Mouse (Mus musculus): ENCODE measurements around the gene Cog7. TPM values are rescaled to one million over a fixed set of nuclear protein-coding genes. Genes with fewer than 3 reads are reported as not detected.

The Cog7 gene
- polyA plus RNA-seq, 1 experiment from 2014 or later = 27.3 TPM

- no peak overlapping the region for H3K9ac ChIP-seq
- WGBS = 51% methylated on average over 4 of the region's 4 CpGs
- H3K4me2 ChIP-seq = no peak overlapping the region
- no peaks in the 10 kb centered on the region for H3K27me3 ChIP-seq
- ATAC-seq (ENCODE audit: borderline replicate concordance, extremely low read depth, low FRiP score, low TSS enrichment) = no peak
- H3K4me1 ChIP-seq = peaks cover 3% of the 10 kb centered on the region; the same call in 1 of the 2 replicates
- H3K27ac ChIP-seq = no peak overlapping the region
- H3K9me3 ChIP-seq = no peaks in the 10 kb centered on the region
- peaks cover 22% of the 10 kb centered on the region for H3K36me3 ChIP-seq
- no peak overlapping the region for H3K4me3 ChIP-seq
These were observed 6.5 kb downstream of the Cog7 start for GRCm38 (mm10) chr7:121975031-121975430.

- no peaks in the 10 kb centered on the region for H3K4me1 ChIP-seq
- H3K27me3 ChIP-seq = no peaks in the 10 kb centered on the region
- H3K27ac ChIP-seq = no peak overlapping the region
- no peak for ATAC-seq (ENCODE audit: borderline replicate concordance, extremely low read depth, low FRiP score, low TSS enrichment)
- H3K36me3 ChIP-seq = peaks cover 18% of the 10 kb centered on the region
- no peak overlapping the region for H3K4me3 ChIP-seq
- H3K4me2 ChIP-seq = no peak overlapping the region
- 85% methylated on average over 3 of the region's 3 CpGs for WGBS
- no peaks in the 10 kb centered on the region for H3K9me3 ChIP-seq
- no peak overlapping the region for H3K9ac ChIP-seq
These were observed 9.8 kb downstream of the Cog7 start for GRCm38 (mm10) chr7:121971698-121972097.

- H3K27me3 ChIP-seq = no peaks in the 10 kb centered on the region
- H3K27ac ChIP-seq = no peak overlapping the region
- H3K36me3 ChIP-seq = peaks cover 18% of the 10 kb centered on the region
- H3K4me2 ChIP-seq = no peak overlapping the region
- WGBS = 69% methylated on average over 9 of the region's 9 CpGs
- no peaks in the 10 kb centered on the region for H3K4me1 ChIP-seq
- H3K9me3 ChIP-seq = no peaks in the 10 kb centered on the region
- H3K4me3 ChIP-seq = no peak overlapping the region
- H3K9ac ChIP-seq = no peak overlapping the region
- ATAC-seq (ENCODE audit: borderline replicate concordance, extremely low read depth, low FRiP score, low TSS enrichment) = no peak
These were observed 11.3 kb downstream of the Cog7 start for GRCm38 (mm10) chr7:121970250-121970649.

GRCm38 (mm10) chr7:121968816-121969215 is 12.7 kb downstream of the Cog7 start:
- H3K27ac ChIP-seq = no peak overlapping the region
- WGBS = 79% methylated on average over 9 of the region's 9 CpGs
- no peaks in the 10 kb centered on the region for H3K27me3 ChIP-seq
- H3K4me3 ChIP-seq = no peak overlapping the region
- peaks cover 12% of the 10 kb centered on the region for H3K36me3 ChIP-seq
- no peaks in the 10 kb centered on the region for H3K4me1 ChIP-seq
- no peak overlapping the region for H3K4me2 ChIP-seq
- no peak for ATAC-seq (ENCODE audit: borderline replicate concordance, extremely low read depth, low FRiP score, low TSS enrichment)
- H3K9me3 ChIP-seq = no peaks in the 10 kb centered on the region
- H3K9ac ChIP-seq = no peak overlapping the region

GRCm38 (mm10) chr7:121968242-121968641 is 13.3 kb downstream of the Cog7 start:
- no peak overlapping the region for H3K4me2 ChIP-seq
- peaks cover 15% of the 10 kb centered on the region for H3K36me3 ChIP-seq
- H3K27me3 ChIP-seq = no peaks in the 10 kb centered on the region
- ATAC-seq (ENCODE audit: borderline replicate concordance, extremely low read depth, low FRiP score, low TSS enrichment) = no peak
- no peak overlapping the region for H3K4me3 ChIP-seq
- 73% methylated on average over 8 of the region's 8 CpGs for WGBS
- no peak overlapping the region for H3K9ac ChIP-seq
- H3K9me3 ChIP-seq = no peaks in the 10 kb centered on the region
- H3K27ac ChIP-seq = no peak overlapping the region
- no peaks in the 10 kb centered on the region for H3K4me1 ChIP-seq

- Histone ChIP-seq H3K36me3 (peaks cover 28% of the 10 kb centered on the region; the same call in 1 of the 2 replicates), H3K4me3 (no peak overlapping the region), H3K27me3 (no peaks in the 10 kb centered on the region), H3K4me1 (no peaks in the 10 kb centered on the region), H3K9me3 (no peaks in the 10 kb centered on the region), H3K4me2 (no peak overlapping the region), H3K27ac (no peak overlapping the region), H3K9ac (no peak overlapping the region)
- no peak for ATAC-seq (ENCODE audit: borderline replicate concordance, extremely low read depth, low FRiP score, low TSS enrichment)
- WGBS = 89% methylated on average over 7 of the region's 7 CpGs
These were observed 15.3 kb downstream of the Cog7 start for GRCm38 (mm10) chr7:121966169-121966568.

- H3K27ac ChIP-seq = no peak overlapping the region
- H3K4me3 ChIP-seq = no peak overlapping the region
- H3K9me3 ChIP-seq = no peaks in the 10 kb centered on the region
- H3K9ac ChIP-seq = no peak overlapping the region
- WGBS = 62% methylated on average over 6 of the region's 6 CpGs
- H3K36me3 ChIP-seq = peaks cover 19% of the 10 kb centered on the region; the same call in 1 of the 2 replicates
- H3K27me3 ChIP-seq = no peaks in the 10 kb centered on the region
- no peak overlapping the region for H3K4me2 ChIP-seq
- H3K4me1 ChIP-seq = no peaks in the 10 kb centered on the region
- no peak for ATAC-seq (ENCODE audit: borderline replicate concordance, extremely low read depth, low FRiP score, low TSS enrichment)
These were observed 17.6 kb downstream of the Cog7 start for GRCm38 (mm10) chr7:121963883-121964398.

- no peak overlapping the region for H3K4me2 ChIP-seq
- no peak overlapping the region for H3K9ac ChIP-seq
- H3K36me3 ChIP-seq = peaks cover 19% of the 10 kb centered on the region; the same call in 1 of the 2 replicates
- no peaks in the 10 kb centered on the region for H3K27me3 ChIP-seq
- H3K27ac ChIP-seq = no peak overlapping the region
- H3K9me3 ChIP-seq = no peaks in the 10 kb centered on the region
- WGBS = 59% methylated on average over 3 of the region's 3 CpGs
- H3K4me1 ChIP-seq = no peaks in the 10 kb centered on the region
- no peak for ATAC-seq (ENCODE audit: borderline replicate concordance, extremely low read depth, low FRiP score, low TSS enrichment)
- no peak overlapping the region for H3K4me3 ChIP-seq
These were observed 18.9 kb downstream of the Cog7 start for GRCm38 (mm10) chr7:121962571-121962959.

GRCm38 (mm10) chr7:121961913-121962570 is 19.5 kb downstream of the Cog7 start:
- no peaks in the 10 kb centered on the region for H3K9me3 ChIP-seq
- H3K27ac ChIP-seq = no peak overlapping the region
- 80% methylated on average over 7 of the region's 7 CpGs for WGBS
- peaks cover 19% of the 10 kb centered on the region; the same call in 1 of the 2 replicates for H3K36me3 ChIP-seq
- no peak overlapping the region for H3K4me3 ChIP-seq
- H3K9ac ChIP-seq = no peak overlapping the region
- ATAC-seq (ENCODE audit: borderline replicate concordance, extremely low read depth, low FRiP score, low TSS enrichment) = no peak
- H3K27me3 ChIP-seq = no peaks in the 10 kb centered on the region
- H3K4me1 ChIP-seq = no peaks in the 10 kb centered on the region
- no peak overlapping the region for H3K4me2 ChIP-seq

GRCm38 (mm10) chr7:121955802-121956201 is 25.7 kb downstream of the Cog7 start:
- Histone ChIP-seq H3K27me3 (no peaks in the 10 kb centered on the region), H3K27ac (no peak overlapping the region), H3K9me3 (no peaks in the 10 kb centered on the region), H3K9ac (no peak overlapping the region), H3K4me3 (no peak overlapping the region), H3K36me3 (peaks cover 16% of the 10 kb centered on the region; the same call in 1 of the 2 replicates), H3K4me1 (no peaks in the 10 kb centered on the region), H3K4me2 (no peak overlapping the region)
- 69% methylated on average over 12 of the region's 12 CpGs for WGBS
- ATAC-seq (ENCODE audit: borderline replicate concordance, extremely low read depth, low FRiP score, low TSS enrichment) = no peak

- no peaks in the 10 kb centered on the region for H3K27me3 ChIP-seq
- ATAC-seq (ENCODE audit: borderline replicate concordance, extremely low read depth, low FRiP score, low TSS enrichment) = no peak
- WGBS = 80% methylated on average over 11 of the region's 11 CpGs
These were observed 26.4 kb downstream of the Cog7 start for GRCm38 (mm10) chr7:121954891-121955669.

GRCm38 (mm10) chr7:121947513-121947912 is 34.0 kb downstream of the Cog7 start:
- ATAC-seq (ENCODE audit: borderline replicate concordance, extremely low read depth, low FRiP score, low TSS enrichment) = no peak; the same call in 1 of the 2 replicates
- Histone ChIP-seq H3K4me2 (no peak overlapping the region), H3K27me3 (no peaks in the 10 kb centered on the region), H3K4me1 (no peaks in the 10 kb centered on the region), H3K9me3 (no peaks in the 10 kb centered on the region), H3K9ac (no peak overlapping the region), H3K4me3 (no peak overlapping the region), H3K36me3 (peaks cover 21% of the 10 kb centered on the region; the same call in 1 of the 2 replicates), H3K27ac (peak overlapping the region; percentile 77)
- WGBS = 55% methylated on average over 4 of the region's 4 CpGs

More at GRCm38 (mm10) chr7:121954891-121955669, 26.4 kb downstream of the Cog7 start:
- Histone ChIP-seq H3K4me1 (no peaks in the 10 kb centered on the region), H3K9me3 (no peaks in the 10 kb centered on the region), H3K36me3 (peaks cover 19% of the 10 kb centered on the region; the same call in 1 of the 2 replicates), H3K4me3 (no peak overlapping the region), H3K9ac (no peak overlapping the region), H3K27ac (no peak overlapping the region), H3K4me2 (no peak overlapping the region)

Measured in lung, embryonic 15.5 days (tissue).